ENCODE assay signal across 20 mouse cellular contexts in genomic region chr2:22918651-22919050, GRCm38 (mm10). TPM values are rescaled to one million over a fixed set of nuclear protein-coding genes. Genes with fewer than 3 reads are reported as not detected.
DNase-seq lines count a peak whose midpoint lies in the region; ATAC-seq and TF ChIP-seq lines count a peak whose summit lies in the region.
"Had no signal": no experiment of that assay in that cellular context is flagged by ENCODE, and none has a peak within 500 bp of the region (broad histone marks: within the 10 kb centered on the region; RNA-seq: fewer than 3 reads in every experiment).

No protein-coding gene starts in this region.

- H3K4me3 ChIP-seq in forebrain, embryonic 16.5 days (replicated peaks; ENCODE audit: low read length): no peak overlapping the region
- H3K4me3 ChIP-seq in forebrain, embryonic 15.5 days: no peak overlapping the region
- no peak overlapping the region for H3K4me3 ChIP-seq in layer of hippocampus, adult 2 months
- H3K4me3 ChIP-seq: embryonic facial prominence, embryonic 13.5 days; embryonic facial prominence, embryonic 15.5 days; erythroblast, embryonic 14.5 days; forebrain, embryonic 10.5 days had no signal

- H3K9me3 ChIP-seq in forebrain, embryonic 16.5 days (ENCODE audit: control insufficient read depth, low read length): no peaks in the 10 kb centered on the region
- H3K9me3 ChIP-seq in forebrain, embryonic 15.5 days: no peaks in the 10 kb centered on the region
- H3K9me3 ChIP-seq: embryonic facial prominence, embryonic 13.5 days; embryonic facial prominence, embryonic 15.5 days; forebrain, embryonic 10.5 days had no signal

- TF ChIP-seq POLR2A in brain, embryonic 14.5 days (IDR thresholded peaks at IDR 0.05; ENCODE audit: borderline replicate concordance, extremely low read depth, insufficient read depth, insufficient read length, poor library complexity, severe bottlenecking): no peak

- H3K36me3 ChIP-seq in forebrain, embryonic 16.5 days (ENCODE audit: control insufficient read depth, insufficient read depth): peaks cover 20% of the 10 kb centered on the region
- peaks cover 40% of the 10 kb centered on the region for H3K36me3 ChIP-seq in forebrain, embryonic 15.5 days

- H3K27ac ChIP-seq in forebrain, embryonic 16.5 days (ENCODE audit: low read length): no peak overlapping the region
- no peak overlapping the region for H3K27ac ChIP-seq in forebrain, embryonic 15.5 days (replicated peaks)
- 0 out of 2 replicates have a peak overlapping the region, but pooled peaks have one; percentile 5 for H3K27ac ChIP-seq in layer of hippocampus, adult 2 months
- H3K27ac ChIP-seq: embryonic facial prominence, embryonic 13.5 days; embryonic facial prominence, embryonic 15.5 days; forebrain, embryonic 10.5 days had no signal

- no peaks in the 10 kb centered on the region for H3K4me1 ChIP-seq in forebrain, embryonic 16.5 days (replicated peaks; ENCODE audit: control insufficient read depth, insufficient read depth, low read length)
- H3K4me1 ChIP-seq in forebrain, embryonic 15.5 days: no peaks in the 10 kb centered on the region
- H3K4me1 ChIP-seq: embryonic facial prominence, embryonic 13.5 days; embryonic facial prominence, embryonic 15.5 days; forebrain, embryonic 10.5 days had no signal

- ATAC-seq in forebrain, embryonic 16.5 days: peak; percentile 81
- ATAC-seq in forebrain, embryonic 15.5 days (replicated peaks): no peak; the same call in 1 of the 2 replicates

- no peak overlapping the region for H3K4me2 ChIP-seq in forebrain, embryonic 16.5 days (ENCODE audit: low read length)
- H3K4me2 ChIP-seq in forebrain, embryonic 15.5 days (replicated peaks): no peak overlapping the region
- H3K4me2 ChIP-seq: embryonic facial prominence, embryonic 13.5 days; embryonic facial prominence, embryonic 15.5 days had no signal

- H3K27me3 ChIP-seq in forebrain, embryonic 16.5 days (replicated peaks; ENCODE audit: control insufficient read depth, insufficient read depth, low read length): no peaks in the 10 kb centered on the region
- H3K27me3 ChIP-seq in forebrain, embryonic 15.5 days: no peaks in the 10 kb centered on the region
- H3K27me3 ChIP-seq: embryonic facial prominence, embryonic 13.5 days; embryonic facial prominence, embryonic 15.5 days had no signal

- H3K9ac ChIP-seq in forebrain, embryonic 16.5 days (replicated peaks; ENCODE audit: low read depth, low read length): no peak overlapping the region
- no peak overlapping the region for H3K9ac ChIP-seq in forebrain, embryonic 15.5 days (replicated peaks)
- H3K9ac ChIP-seq: embryonic facial prominence, embryonic 13.5 days; embryonic facial prominence, embryonic 15.5 days had no signal

- 73% methylated on average over 2 of the region's 2 CpGs for WGBS in forebrain, embryonic 16.5 days
- 66% methylated on average over 2 of the region's 2 CpGs for WGBS in forebrain, embryonic 15.5 days

- DNase-seq in layer of hippocampus, adult 2 months (ENCODE audit: low spot score in 2 of 2): no peak
- no peak for DNase-seq in layer of hippocampus, postnatal 25 days (ENCODE audit: extremely low spot score in 1 of 2, low spot score in 1 of 2)
- DNase-seq in brain, embryonic 14.5 days (ENCODE audit: low read depth): peak; percentile 58
- no peak for DNase-seq in kidney, postnatal 36 days
- DNase-seq: adrenal gland, adult 2 months; adrenal gland, postnatal 10 days; adrenal gland, postnatal 25 days; cerebellum, adult 11 months; cerebellum, adult 18-20 months; cerebellum, adult 8-10 months; cerebellum, adult 9-11 months; cerebellum, postnatal 14 days; cerebellum, postnatal 36 days; embryo, embryonic 11 days had no signal

- TF ChIP-seq CTCF in layer of hippocampus, adult 2 months (conservative IDR thresholded peaks at IDR 0.05): no peak
- TF ChIP-seq CTCF in brain, embryonic 14.5 days (IDR thresholded peaks at IDR 0.05; ENCODE audit: borderline replicate concordance, extremely low read depth, insufficient read depth, insufficient read length): no peak

RNA-seq across cellular contexts. Expression of gene Pdss1, which starts 23.3 kb away (rescaled TPM):
- polyA plus RNA-seq in forebrain, embryonic 16.5 days (2015; fragmentation: Nextera tagmentation; extraction: Ambion mirVana): 25.2 and 26.4 TPM in 2 replicates
- 22.7 and 23.8 TPM in 2 replicates for polyA plus RNA-seq in forebrain, embryonic 15.5 days (2015; fragmentation: Nextera tagmentation; extraction: Ambion mirVana)
- total RNA-seq in layer of hippocampus, adult 2 months (2021): 10 to 100 TPM; 16.2 to 19.9 TPM
- total RNA-seq in layer of hippocampus, postnatal 25 days (2021): 10 to 100 TPM; 12.8 to 15.6 TPM
- polyA plus RNA-seq in brain, embryonic 14.5 days (2012; rRNA removed): 27.7 and 28.7 TPM in 2 replicates
